In genomic region chr9:101445293-101445692, GRCm38 (mm10) we compare ENCODE assay signal across 18 mouse cellular contexts.
DNase-seq lines count a peak whose midpoint lies in the region; ATAC-seq and TF ChIP-seq lines count a peak whose summit lies in the region.
"Had no signal": no experiment of that assay in that cellular context is flagged by ENCODE, and none has a peak within 500 bp of the region (broad histone marks: within the 10 kb centered on the region; RNA-seq: fewer than 3 reads in every experiment).

No protein-coding gene starts in this region.

- no peak for ATAC-seq in forebrain, embryonic 15.5 days (replicated peaks)
- ATAC-seq in forebrain, embryonic 14.5 days, result no peak
- no peak for ATAC-seq in midbrain, postnatal 0 days (ENCODE audit: low FRiP score)
- ATAC-seq: activated CD4-positive, CD25-positive, alpha-beta regulatory T cell, adult 4 months; inflammation-experienced regulatory T-cells, adult 6 months; liver, postnatal 0 days had no signal

- H3K4me2 ChIP-seq in forebrain, embryonic 15.5 days (replicated peaks), result no peak overlapping the region
- no peak overlapping the region for H3K4me2 ChIP-seq in forebrain, embryonic 14.5 days (ENCODE audit: low read length)
- H3K4me2 ChIP-seq in midbrain, postnatal 0 days (ENCODE audit: low read depth, low read length, poor library complexity, severe bottlenecking), result no peak overlapping the region
- H3K4me2 ChIP-seq: embryonic facial prominence, embryonic 13.5 days; hindbrain, embryonic 13.5 days; limb, embryonic 12.5 days; liver, embryonic 11.5 days; midbrain, embryonic 12.5 days had no signal

- 94% methylated on average over 1 of the region's 1 CpGs for WGBS in forebrain, embryonic 15.5 days
- 89% methylated on average over 1 of the region's 1 CpGs for WGBS in forebrain, embryonic 14.5 days
- WGBS in midbrain, postnatal 0 days, result 94% methylated on average over 1 of the region's 1 CpGs

- TF ChIP-seq CTCF in left cerebral cortex, adult 2 months (IDR thresholded peaks at IDR 0.05), result no peak
- no peak for TF ChIP-seq CTCF in midbrain, postnatal 0 days (IDR thresholded peaks at IDR 0.05)

- peak overlapping the region; percentile 52 for H3K27ac ChIP-seq in forebrain, embryonic 15.5 days (replicated peaks)
- H3K27ac ChIP-seq in forebrain, embryonic 14.5 days (ENCODE audit: low read depth, low read length), result no peak overlapping the region
- peak overlapping the region; percentile 78 for H3K27ac ChIP-seq in left cerebral cortex, adult 2 months
- H3K27ac ChIP-seq in midbrain, postnatal 0 days (ENCODE audit: low read depth, low read length), result no peak overlapping the region
- H3K27ac ChIP-seq: embryonic facial prominence, embryonic 13.5 days; hindbrain, embryonic 13.5 days; limb, embryonic 12.5 days; midbrain, embryonic 12.5 days had no signal

- H3K36me3 ChIP-seq in forebrain, embryonic 15.5 days, result no peaks in the 10 kb centered on the region
- H3K36me3 ChIP-seq in forebrain, embryonic 14.5 days (ENCODE audit: control insufficient read depth, insufficient read depth, low read length), result no peaks in the 10 kb centered on the region
- H3K36me3 ChIP-seq in midbrain, postnatal 0 days (ENCODE audit: insufficient read depth, low read length), result no peaks in the 10 kb centered on the region
- H3K36me3 ChIP-seq: embryonic facial prominence, embryonic 13.5 days; hindbrain, embryonic 13.5 days; limb, embryonic 12.5 days; midbrain, embryonic 12.5 days had no signal

- H3K9me3 ChIP-seq in forebrain, embryonic 15.5 days, result no peaks in the 10 kb centered on the region
- no peaks in the 10 kb centered on the region for H3K9me3 ChIP-seq in forebrain, embryonic 14.5 days (replicated peaks; ENCODE audit: control insufficient read depth, low read length)
- no peaks in the 10 kb centered on the region for H3K9me3 ChIP-seq in midbrain, postnatal 0 days (ENCODE audit: low read length)
- H3K9me3 ChIP-seq: embryonic facial prominence, embryonic 13.5 days; hindbrain, embryonic 13.5 days; limb, embryonic 12.5 days; midbrain, embryonic 12.5 days had no signal

- H3K4me3 ChIP-seq in forebrain, embryonic 15.5 days, result no peak overlapping the region
- no peak overlapping the region for H3K4me3 ChIP-seq in forebrain, embryonic 14.5 days (ENCODE audit: low read depth, low read length)
- no peak overlapping the region for H3K4me3 ChIP-seq in left cerebral cortex, adult 2 months
- H3K4me3 ChIP-seq in midbrain, postnatal 0 days (ENCODE audit: low read depth, low read length), result no peak overlapping the region
- H3K4me3 ChIP-seq: embryonic facial prominence, embryonic 13.5 days; hindbrain, embryonic 13.5 days; limb, embryonic 12.5 days; midbrain, embryonic 12.5 days had no signal

- intact Hi-C loops in left cerebral cortex, adult 2 months (cut with DNase I), result loop anchor here (1.0 to 10.0 kb wide), 3 partner anchors 124 to 1050 kb away; no protein-coding TSS in a partner anchor
- intact Hi-C loops in heart, postnatal 10 days (cut with DNase I), result loop anchor here (5.0 kb wide), 1 partner anchor 147 kb away; no protein-coding TSS in a partner anchor

- H3K4me1 ChIP-seq in forebrain, embryonic 15.5 days, result 0 out of 2 replicates have a peak, but pooled peaks cover 6% of the 10 kb centered on the region
- H3K4me1 ChIP-seq in forebrain, embryonic 14.5 days (ENCODE audit: control insufficient read depth, insufficient read depth, low read length), result no peaks in the 10 kb centered on the region
- H3K4me1 ChIP-seq in midbrain, postnatal 0 days (ENCODE audit: insufficient read depth, low read length), result no peaks in the 10 kb centered on the region
- H3K4me1 ChIP-seq: embryonic facial prominence, embryonic 13.5 days; hindbrain, embryonic 13.5 days; limb, embryonic 12.5 days; midbrain, embryonic 12.5 days had no signal

- H3K9ac ChIP-seq in forebrain, embryonic 15.5 days (replicated peaks), result no peak overlapping the region
- no peak overlapping the region for H3K9ac ChIP-seq in forebrain, embryonic 14.5 days (ENCODE audit: low read length)
- H3K9ac ChIP-seq in midbrain, postnatal 0 days (replicated peaks; ENCODE audit: low read length, poor library complexity, severe bottlenecking), result no peak overlapping the region
- H3K9ac ChIP-seq: embryonic facial prominence, embryonic 13.5 days; hindbrain, embryonic 13.5 days; limb, embryonic 12.5 days; liver, postnatal 0 days; midbrain, embryonic 12.5 days had no signal

- no peaks in the 10 kb centered on the region for H3K27me3 ChIP-seq in forebrain, embryonic 15.5 days
- H3K27me3 ChIP-seq in forebrain, embryonic 14.5 days (replicated peaks; ENCODE audit: control insufficient read depth, insufficient read depth, low read length), result no peaks in the 10 kb centered on the region
- H3K27me3 ChIP-seq in midbrain, postnatal 0 days (ENCODE audit: insufficient read depth, low read length), result no peaks in the 10 kb centered on the region
- H3K27me3 ChIP-seq: embryonic facial prominence, embryonic 13.5 days; hindbrain, embryonic 13.5 days; limb, embryonic 12.5 days; midbrain, embryonic 12.5 days had no signal

- DNase-seq in forebrain, embryonic 14.5 days (ENCODE audit: low spot score), result no peak
- DNase-seq in left cerebral cortex, adult 2 months (ENCODE audit: extremely low spot score in 1 of 2, low spot score in 2 of 2), result no peak
- DNase-seq in left cerebral cortex, adult 9 months (ENCODE audit: low spot score in 2 of 2), result no peak
- peak; percentile 36 to 40 for DNase-seq in heart, postnatal 10 days
- no peak for DNase-seq in midbrain, postnatal 0 days (ENCODE audit: low spot score)
- no peak for DNase-seq in retina, postnatal 1 day
- DNase-seq: embryo, embryonic 11 days; kidney, adult 2 months; liver, postnatal 0 days; thymus, postnatal 36 days had no signal

Comparison
In these comparisons a context has a peak if more than half of its experiments do, and no peak if none do; other contexts are left out.
1. H3K27ac ChIP-seq: peak in forebrain, embryonic 15.5 days (single experiment) and left cerebral cortex, adult 2 months (single experiment); none in forebrain, embryonic 14.5 days (single experiment) and midbrain, postnatal 0 days (single experiment).
2. DNase-seq: peak in heart, postnatal 10 days (2 of 2); none in forebrain, embryonic 14.5 days (single experiment), left cerebral cortex, adult 2 months (0 of 2), left cerebral cortex, adult 9 months (0 of 2), midbrain, postnatal 0 days (single experiment) and retina, postnatal 1 day (single experiment).